Mouse (Mus musculus) intestine, postnatal 0 days (tissue): Measurements from ENCODE around the gene Pdik1l. TPM values are rescaled to one million over a fixed set of nuclear protein-coding genes. Genes with fewer than 3 reads are reported as not detected.
A peak's percentile ranks its signal among the peaks of the same experiment; 100 is the strongest.
"Not testable (repeated sequence)": the region's sequence is repeated elsewhere in the genome, so short reads cannot be mapped to it uniquely, and the experiment has no call there.

Source experiments
- ATAC-seq: fragments of 200-750 bp; cut with Nextera tagmentation; 2 replicates; pipeline ENCODE4 v1.8.0; 2017; ENCODE audit warnings: mild to moderate bottlenecking, moderate TSS enrichment, moderate library complexity
- H3K27ac ChIP-seq: fragments of 300-500 bp; sonication (generic); 2 replicates; pipeline ENCODE4 v1.5.1; 2014; ENCODE audit warnings: mild to moderate bottlenecking, low read depth, low read length, moderate library complexity
- H3K27me3 ChIP-seq: fragments of 300-500 bp; sonication (generic); replicated peaks from 2 replicates; pipeline ENCODE4 v1.6.1; 2014; ENCODE audit warnings: low read length, mixed read lengths; ENCODE audit not compliant: control insufficient read depth, insufficient read depth
- H3K36me3 ChIP-seq: fragments of 300-500 bp; sonication (generic); 2 replicates; pipeline ENCODE4 v1.6.1; 2014; ENCODE audit warnings: mild to moderate bottlenecking, moderate library complexity; ENCODE audit not compliant: control insufficient read depth, insufficient read depth
- H3K4me1 ChIP-seq: fragments of 300-500 bp; sonication (generic); replicated peaks from 2 replicates; pipeline ENCODE4 v1.6.1; 2014; ENCODE audit warnings: antibody characterized with exemption, low read length, mixed read lengths; ENCODE audit not compliant: control insufficient read depth, insufficient read depth
- H3K4me2 ChIP-seq: fragments of 300-500 bp; sonication (generic); replicated peaks from 2 replicates; pipeline ENCODE4 v1.6.1; 2014; ENCODE audit warnings: low read depth, mild to moderate bottlenecking, moderate library complexity
- H3K4me3 ChIP-seq: fragments of 300-500 bp; sonication (generic); 2 replicates; pipeline ENCODE4 v1.5.1; 2014; ENCODE audit warnings: low read depth, low read length
- H3K9ac ChIP-seq: fragments of 300-500 bp; sonication (generic); 2 replicates; pipeline ENCODE4 v1.6.1; 2014; ENCODE audit warnings: mild to moderate bottlenecking, low read depth, low read length
- H3K9me3 ChIP-seq: fragments of 300-500 bp; sonication (generic); 2 replicates; pipeline ENCODE4 v1.6.1; 2016; ENCODE audit warnings: mixed run types; ENCODE audit not compliant: control insufficient read depth
- CTCF ChIP-seq: sonication (generic); IDR thresholded peaks from 2 replicates; pipeline ENCODE4 v1.5.1; 2016; ENCODE audit warnings: low read depth, mild to moderate bottlenecking, control low read depth, antibody characterized with exemption, moderate library complexity
- WGBS: fragments of 180-500 bp; shearing (Covaris S2); extraction: QIAGEN DNeasy Blood & Tissue Kit; methylation state at CpG from one replicate; pipeline ENCODE4 v1.1.7; 2014; 5-methylcytosine and 5-hydroxymethylcytosine counted together
- polyA plus RNA-seq: library from polyadenylated mRNA; unstranded; fragments of >200 nt; fragmentation: Nextera tagmentation; extraction: Ambion mirVana; gene quantifications from 2 replicates; pipeline ENCODE4 v1.2.1, GENCODE M21; 2015

The Pdik1l gene
- polyA plus RNA-seq, 1 experiment from 2014 or later, result 9.2 TPM

DNA sequence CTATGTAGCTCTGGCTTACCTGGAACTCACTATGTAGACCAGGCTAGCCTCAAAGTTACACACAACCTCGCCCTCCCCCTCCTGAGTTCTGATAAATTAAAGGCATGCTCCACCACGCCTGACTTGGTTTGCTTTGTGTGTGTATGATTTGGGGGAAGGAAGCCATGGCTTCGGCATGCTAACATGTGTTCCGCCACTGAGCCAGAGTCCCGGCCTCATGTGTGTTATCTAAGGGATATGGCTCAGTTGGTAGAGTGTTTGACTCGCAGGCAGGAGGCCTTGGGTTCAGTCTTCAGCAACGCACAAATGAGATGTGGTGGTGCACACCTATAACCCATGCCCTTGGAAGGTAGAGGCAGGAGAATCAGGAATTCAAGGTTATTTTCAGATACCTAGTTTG lies 15.7 kb downstream of the Pdik1l start:
- H3K4me2 ChIP-seq, result no peak overlapping the region
- no peaks in the 10 kb centered on the region for H3K27me3 ChIP-seq
- H3K9ac ChIP-seq, result no peak overlapping the region
- ATAC-seq, result no peak
- 0 out of 2 replicates have a peak, but pooled peaks cover 6% of the 10 kb centered on the region for H3K4me1 ChIP-seq
- H3K36me3 ChIP-seq, result peaks cover 8% of the 10 kb centered on the region
- TF ChIP-seq CTCF, result no peak
- no peak overlapping the region for H3K27ac ChIP-seq
- H3K4me3 ChIP-seq, result no peak overlapping the region
- 86% methylated on average over 7 of the region's 7 CpGs for WGBS
- no peaks in the 10 kb centered on the region for H3K9me3 ChIP-seq

DNA sequence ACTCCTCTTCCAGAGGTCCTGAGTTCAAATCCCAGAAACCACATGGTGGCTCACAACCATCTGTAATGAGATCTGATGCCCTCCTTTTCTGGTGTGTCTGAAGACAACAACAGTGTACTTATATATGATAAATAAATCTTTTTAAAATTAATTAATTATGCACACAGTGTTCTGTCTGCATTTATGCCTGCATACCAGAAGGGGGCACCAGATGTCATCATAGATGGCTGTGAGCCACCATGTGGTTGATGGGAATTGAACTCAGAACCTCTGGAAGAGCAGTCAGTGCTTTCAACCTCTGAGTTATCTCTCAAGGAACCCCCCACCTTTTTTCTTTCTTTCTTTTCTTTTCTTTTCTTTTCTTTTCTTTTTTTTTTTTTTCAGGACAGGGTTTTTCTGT lies 18.1 kb downstream of the Pdik1l start:
- not testable (repeated sequence) for H3K9ac ChIP-seq, H3K4me2 ChIP-seq, H3K36me3 ChIP-seq, H3K4me3 ChIP-seq, H3K9me3 ChIP-seq, H3K27ac ChIP-seq, ATAC-seq, H3K4me1 ChIP-seq, H3K27me3 ChIP-seq
- peak; percentile 58 for TF ChIP-seq CTCF

GRCm38 (mm10) chr4:134268102-134268655 lies 19.5 kb downstream of the Pdik1l start:
- ATAC-seq, result no peak
- peak; percentile 24; the same call in 1 of the 2 replicates for TF ChIP-seq CTCF
- H3K27ac ChIP-seq, result no peak overlapping the region
- H3K4me1 ChIP-seq, result 0 out of 2 replicates have a peak, but pooled peaks cover 6% of the 10 kb centered on the region
- H3K4me3 ChIP-seq, result no peak overlapping the region
- WGBS, result 83% methylated on average over 19 of the region's 19 CpGs
- H3K36me3 ChIP-seq, result no peaks in the 10 kb centered on the region
- no peak overlapping the region for H3K9ac ChIP-seq
- no peak overlapping the region for H3K4me2 ChIP-seq
- H3K27me3 ChIP-seq, result no peaks in the 10 kb centered on the region
- peaks cover 4% of the 10 kb centered on the region; the same call in 1 of the 2 replicates for H3K9me3 ChIP-seq

- no peak for ATAC-seq
Measured at GRCm38 (mm10) chr4:134265860-134266585, 21.7 kb downstream of the Pdik1l start.

GRCm38 (mm10) chr4:134263191-134263590 lies 24.5 kb downstream of the Pdik1l start:
- ATAC-seq, result 0 out of 2 replicates have a peak, but pooled peaks have one; percentile 41
- H3K36me3 ChIP-seq, result no peaks in the 10 kb centered on the region
- H3K9ac ChIP-seq, result no peak overlapping the region
- H3K4me3 ChIP-seq, result no peak overlapping the region
- H3K27me3 ChIP-seq, result no peaks in the 10 kb centered on the region
- no peak overlapping the region for H3K27ac ChIP-seq
- no peak overlapping the region for H3K4me2 ChIP-seq
- peak; percentile 91 for TF ChIP-seq CTCF
- WGBS, result 28% methylated on average over 6 of the region's 6 CpGs
- no peaks in the 10 kb centered on the region for H3K4me1 ChIP-seq
- peaks cover 4% of the 10 kb centered on the region; the same call in 1 of the 2 replicates for H3K9me3 ChIP-seq

More at GRCm38 (mm10) chr4:134265860-134266585, 21.7 kb downstream of the Pdik1l start:
- H3K9me3 ChIP-seq, result peaks cover 4% of the 10 kb centered on the region; the same call in 1 of the 2 replicates
- 0 out of 2 replicates have a peak, but pooled peaks cover 6% of the 10 kb centered on the region for H3K4me1 ChIP-seq
- no peak overlapping the region for H3K9ac ChIP-seq
- WGBS, result 69% methylated on average over 9 of the region's 9 CpGs
- no peak overlapping the region for H3K4me3 ChIP-seq
- TF ChIP-seq CTCF, result 0 out of 2 replicates have a peak, but pooled peaks have one; percentile 16
- H3K27me3 ChIP-seq, result no peaks in the 10 kb centered on the region
- H3K27ac ChIP-seq, result no peak overlapping the region
- no peak overlapping the region for H3K4me2 ChIP-seq
- H3K36me3 ChIP-seq, result no peaks in the 10 kb centered on the region

DNA sequence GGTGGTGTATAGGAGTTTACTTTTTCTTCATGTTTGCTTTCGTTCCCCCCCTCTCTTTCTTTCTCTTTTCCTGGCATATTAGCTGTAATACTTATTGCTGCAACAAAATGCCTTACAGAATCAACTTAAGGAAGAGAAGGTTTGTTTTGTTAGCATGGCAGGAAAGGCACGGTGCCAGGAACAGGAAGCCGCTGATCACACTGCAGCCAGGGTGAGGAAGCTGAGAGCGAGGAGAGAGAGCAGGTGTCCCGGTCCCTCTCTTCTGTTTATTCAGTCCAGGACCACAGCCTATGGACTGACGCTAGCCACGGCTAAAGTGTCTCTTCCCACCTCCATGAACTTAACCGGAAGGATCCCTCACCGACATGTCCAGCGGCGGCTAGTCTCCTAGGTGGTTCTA lies 29.3 kb downstream of the Pdik1l start:
- TF ChIP-seq CTCF, result no peak
- Histone ChIP-seq H3K27ac (no peak overlapping the region), H3K4me1 (no peaks in the 10 kb centered on the region), H3K9ac (no peak overlapping the region), H3K4me2 (no peak overlapping the region), H3K9me3 (no peaks in the 10 kb centered on the region), H3K36me3 (no peaks in the 10 kb centered on the region), H3K27me3 (peaks cover 16% of the 10 kb centered on the region), H3K4me3 (no peak overlapping the region)
- 58% methylated on average over 11 of the region's 11 CpGs for WGBS
- ATAC-seq, result no peak
